Mouse (Mus musculus) bone marrow macrophage, adult 2 months (primary cell): ENCODE data around the gene Cryga.

Experiments used
- CTCF ChIP-seq: IDR thresholded peaks from 2 replicates; pipeline ENCODE4 v1.5.1; 2012; ENCODE audit warnings: low read depth, mild to moderate bottlenecking, low read length, moderate library complexity
- POLR2A ChIP-seq: IDR thresholded peaks from 2 replicates; pipeline ENCODE4 v1.6.1; 2012; ENCODE audit warnings: mild to moderate bottlenecking, low read depth, low read length, borderline replicate concordance

DNA sequence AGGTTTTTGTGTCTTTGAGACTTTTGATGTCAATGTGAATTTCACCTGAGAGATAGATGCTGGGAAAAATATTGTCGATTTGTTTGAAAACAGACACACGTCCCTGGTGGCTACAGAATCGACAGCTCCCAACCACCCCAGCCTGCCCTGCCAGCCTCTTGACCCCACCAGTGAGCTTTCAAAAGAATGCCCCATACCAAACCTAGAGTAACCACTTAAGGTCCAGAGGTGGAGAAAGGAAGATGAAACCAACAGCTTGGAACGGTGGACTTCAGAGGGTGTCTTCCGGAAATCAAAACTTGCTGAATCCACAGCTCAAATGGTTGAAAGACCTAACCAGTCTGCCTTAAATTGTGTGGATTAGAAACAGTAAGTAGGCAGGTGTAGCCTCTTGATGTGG lies 44.2 kb upstream of the Cryga start:
- TF ChIP-seq CTCF = no peak
- TF ChIP-seq POLR2A = no peak
